Mouse (Mus musculus): ENCODE data around the gene Brca1.
"Not testable (repeated sequence)": the region's sequence is repeated elsewhere in the genome, so short reads cannot be mapped to it uniquely, and the experiment has no call there.

Brca1 gene

GRCm38 (mm10) chr11:101551751-101552475 lies at the start of gene Brca1, which contains the start of gene Nbr1:
Gene Brca1 (minus strand): TSS chr11:101551955.
Gene Nbr1 (plus strand): TSS chr11:101552149.
- peak; percentile 88 to 90 for DNase-seq

- no peak for DNase-seq
Observed at GRCm38 (mm10) chr11:101599156-101599555, 47.4 kb upstream of the Brca1 start, which contains the start of gene Gm11634. Gene Gm11634 (minus strand): TSS chr11:101599256.

- no peak for DNase-seq
Observed at GRCm38 (mm10) chr11:101589989-101590624, 38.4 kb upstream of the Brca1 start.

GRCm38 (mm10) chr11:101589444-101589843 lies 37.7 kb upstream of the Brca1 start:
- peak; percentile 47 to 61 for DNase-seq

GRCm38 (mm10) chr11:101588868-101589267 lies 37.1 kb upstream of the Brca1 start:
- DNase-seq = no peak

GRCm38 (mm10) chr11:101587676-101588075 lies 35.9 kb upstream of the Brca1 start:
- DNase-seq = no peak

GRCm38 (mm10) chr11:101585805-101586204 lies 34.0 kb upstream of the Brca1 start:
- no peak for DNase-seq

GRCm38 (mm10) chr11:101585031-101585430 lies 33.3 kb upstream of the Brca1 start:
- DNase-seq = not testable (repeated sequence)

GRCm38 (mm10) chr11:101583205-101583604 lies 31.4 kb upstream of the Brca1 start:
- DNase-seq = no peak

GRCm38 (mm10) chr11:101582054-101583035 lies 30.6 kb upstream of the Brca1 start, which contains the start of gene Tmem106a:
Gene Tmem106a (plus strand): TSS chr11:101582242.
- DNase-seq = peak in 1 of 2 experiments; percentile 9

GRCm38 (mm10) chr11:101581081-101581764 lies 29.5 kb upstream of the Brca1 start:
- no peak for DNase-seq

GRCm38 (mm10) chr11:101576116-101576515 lies 24.4 kb upstream of the Brca1 start:
- no peak for DNase-seq

GRCm38 (mm10) chr11:101568421-101568820 lies 16.7 kb upstream of the Brca1 start:
- no peak for DNase-seq

GRCm38 (mm10) chr11:101562391-101562790 lies 10.6 kb upstream of the Brca1 start:
- peak; percentile 37 to 38 for DNase-seq

GRCm38 (mm10) chr11:101556954-101557353 lies 5.2 kb upstream of the Brca1 start:
- no peak for DNase-seq

GRCm38 (mm10) chr11:101556541-101556940 lies 4.8 kb upstream of the Brca1 start:
- no peak for DNase-seq

GRCm38 (mm10) chr11:101553354-101553930 lies 1.7 kb upstream of the Brca1 start:
- DNase-seq = no peak

GRCm38 (mm10) chr11:101552476-101553300 lies 933 bp upstream of the Brca1 start:
- DNase-seq = peak; percentile 94 to 99

GRCm38 (mm10) chr11:101548526-101548925 lies 3.2 kb downstream of the Brca1 start:
- DNase-seq = no peak

GRCm38 (mm10) chr11:101544132-101544531 lies 7.6 kb downstream of the Brca1 start:
- no peak for DNase-seq

- DNase-seq = no peak
Observed at GRCm38 (mm10) chr11:101543533-101543932, 8.2 kb downstream of the Brca1 start.
